Mouse (Mus musculus): ENCODE data around the gene D430042O09Rik. TPM values are rescaled to one million over a fixed set of nuclear protein-coding genes. Genes with fewer than 3 reads are reported as not detected.

The D430042O09Rik gene
- total RNA-seq, 2 experiments from 2014 or later = 29.2 to 35.2 TPM

GRCm38 (mm10) chr7:125790039-125790438 is 82.4 kb downstream of the D430042O09Rik start:
- DNase-seq (ENCODE audit: low spot score in 2 of 2) = no peak

DNA sequence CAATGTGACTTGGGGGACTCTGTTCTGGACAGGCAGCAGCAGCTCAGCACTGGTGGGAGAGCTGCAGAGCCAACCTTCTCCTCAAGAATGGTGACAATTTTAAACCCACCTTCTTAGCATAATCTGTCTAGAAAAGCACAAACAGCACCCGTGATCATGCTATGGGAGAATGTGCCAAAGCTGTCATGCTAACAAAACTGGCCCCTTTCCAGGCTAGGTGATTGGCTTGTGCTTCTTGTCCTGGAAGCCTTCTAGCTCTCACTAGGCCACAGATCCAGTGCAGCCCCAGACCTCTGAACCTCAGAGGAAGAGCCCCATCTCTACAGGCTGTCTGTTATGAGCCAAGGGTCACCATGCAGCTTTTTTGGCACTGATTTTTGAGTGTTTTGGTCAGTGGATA is 98.9 kb downstream of the D430042O09Rik start:
- DNase-seq (ENCODE audit: low spot score in 2 of 2) = no peak

- DNase-seq (ENCODE audit: low spot score in 2 of 2) = no peak
These were observed 100.5 kb downstream of the D430042O09Rik start for GRCm38 (mm10) chr7:125808210-125808609.

- DNase-seq (ENCODE audit: low spot score in 2 of 2) = no peak
These were observed 105.0 kb downstream of the D430042O09Rik start for GRCm38 (mm10) chr7:125812721-125813120.

DNA sequence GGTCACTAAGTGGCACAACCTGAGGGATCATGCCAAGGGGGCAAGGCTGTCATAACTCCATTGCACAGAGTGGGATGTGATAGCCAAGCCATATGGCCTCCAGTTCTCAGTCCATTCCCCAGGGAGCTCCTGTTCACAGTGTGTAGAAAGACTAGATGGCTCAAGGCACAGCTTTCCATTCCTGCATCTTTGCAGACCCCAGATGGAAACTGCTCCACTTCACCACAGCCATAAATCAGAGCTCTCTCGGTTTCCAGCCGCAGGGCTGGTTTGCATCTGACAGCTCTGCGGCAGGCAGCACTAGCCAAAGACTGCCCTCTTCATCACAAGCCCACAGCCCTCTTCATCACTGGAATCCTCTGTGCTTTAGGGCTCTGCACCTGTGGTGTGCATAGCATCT is 108.0 kb downstream of the D430042O09Rik start:
- no peak for DNase-seq (ENCODE audit: low spot score in 2 of 2)

GRCm38 (mm10) chr7:125818301-125818712 is 110.6 kb downstream of the D430042O09Rik start:
- no peak for DNase-seq (ENCODE audit: low spot score in 2 of 2)

- DNase-seq (ENCODE audit: low spot score in 2 of 2) = no peak
These were observed 112.5 kb downstream of the D430042O09Rik start for GRCm38 (mm10) chr7:125820233-125820632.

DNA sequence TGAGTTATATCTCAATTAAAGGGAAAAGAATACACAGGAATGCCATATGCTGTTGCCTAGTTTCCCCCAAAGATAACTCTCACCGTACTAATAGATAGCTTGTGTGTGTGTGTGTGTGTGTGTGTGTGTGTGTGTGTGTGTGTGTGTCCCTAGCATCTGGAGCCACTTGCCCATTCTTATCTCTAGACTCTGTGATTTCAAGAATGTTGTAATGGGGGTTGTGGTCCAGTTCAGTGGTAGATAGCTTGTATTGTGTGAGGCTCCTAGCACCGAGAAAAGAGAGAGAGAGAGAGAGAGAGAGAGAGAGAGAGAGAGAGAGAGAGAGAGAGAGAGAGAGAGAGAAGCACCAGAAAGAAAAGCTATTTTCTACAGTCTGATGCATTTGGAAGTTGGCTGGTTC is 118.7 kb downstream of the D430042O09Rik start:
- no peak for DNase-seq (ENCODE audit: low spot score in 2 of 2)

DNA sequence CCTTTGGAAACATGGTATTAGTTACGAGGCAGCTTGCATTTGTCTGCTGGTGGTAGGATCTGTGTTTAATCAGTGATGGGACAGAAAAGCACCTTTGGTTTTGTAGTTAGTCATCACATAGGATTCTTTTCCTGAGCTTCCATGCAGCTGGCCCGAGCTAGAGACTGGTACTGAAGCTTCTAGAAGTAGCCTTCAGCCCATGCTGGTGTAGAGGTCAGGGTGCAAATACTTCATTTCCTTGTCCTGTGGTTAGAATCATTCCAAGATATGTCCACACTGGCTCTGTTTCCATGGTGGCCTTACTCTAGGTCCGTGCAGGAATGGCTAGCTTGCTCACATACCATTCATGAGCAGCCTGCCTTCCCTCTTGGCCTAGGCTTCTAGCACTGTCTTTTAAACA is 119.2 kb downstream of the D430042O09Rik start:
- no peak for DNase-seq (ENCODE audit: low spot score in 2 of 2)

DNA sequence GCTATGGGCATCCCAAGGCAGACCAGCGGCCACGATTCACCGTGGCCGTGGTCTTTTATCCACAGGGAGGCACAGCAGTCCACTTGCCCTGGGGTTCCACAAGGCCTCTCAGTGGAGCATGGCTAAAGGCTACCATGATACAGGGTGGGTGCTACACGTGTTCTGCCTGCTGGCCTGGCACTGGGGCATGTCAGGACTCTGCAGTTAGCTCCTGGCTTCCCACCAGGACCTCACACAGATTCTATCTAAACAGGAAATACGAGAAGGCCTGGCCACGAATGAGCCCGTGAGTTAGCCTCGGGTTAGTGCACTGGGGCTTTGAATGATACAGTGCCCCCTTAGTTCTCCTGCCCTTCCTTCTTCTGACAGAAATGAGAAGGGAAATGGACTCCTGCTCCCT is 119.7 kb downstream of the D430042O09Rik start:
- DNase-seq (ENCODE audit: low spot score in 2 of 2) = no peak

- no peak for DNase-seq (ENCODE audit: low spot score in 2 of 2)
These were observed 120.9 kb downstream of the D430042O09Rik start for GRCm38 (mm10) chr7:125828561-125828960.

GRCm38 (mm10) chr7:125829121-125829666 is 121.5 kb downstream of the D430042O09Rik start:
- DNase-seq (ENCODE audit: low spot score in 2 of 2) = no peak

DNA sequence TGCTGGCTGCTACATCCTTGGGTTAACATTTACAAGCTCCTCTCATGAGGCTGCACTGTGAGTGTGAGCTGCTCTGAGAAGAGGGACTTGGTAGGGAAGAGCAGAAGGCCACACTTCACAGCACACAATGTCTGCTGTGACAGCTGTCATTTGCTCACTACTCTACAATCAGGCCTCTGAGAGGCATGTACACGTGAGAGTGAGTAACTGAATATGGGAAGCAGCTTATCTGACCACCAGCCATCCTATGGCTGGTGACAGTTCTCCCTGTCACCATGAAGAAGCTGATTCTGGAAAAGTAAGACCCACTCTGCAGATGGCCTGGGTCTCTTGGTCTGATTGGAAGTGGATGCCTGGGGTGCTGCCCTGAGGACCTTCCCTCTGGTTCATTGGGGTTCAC is 125.1 kb downstream of the D430042O09Rik start:
- no peak for DNase-seq (ENCODE audit: low spot score in 2 of 2)

- DNase-seq (ENCODE audit: low spot score in 2 of 2) = no peak
These were observed 125.8 kb downstream of the D430042O09Rik start for GRCm38 (mm10) chr7:125833471-125833870.

DNA sequence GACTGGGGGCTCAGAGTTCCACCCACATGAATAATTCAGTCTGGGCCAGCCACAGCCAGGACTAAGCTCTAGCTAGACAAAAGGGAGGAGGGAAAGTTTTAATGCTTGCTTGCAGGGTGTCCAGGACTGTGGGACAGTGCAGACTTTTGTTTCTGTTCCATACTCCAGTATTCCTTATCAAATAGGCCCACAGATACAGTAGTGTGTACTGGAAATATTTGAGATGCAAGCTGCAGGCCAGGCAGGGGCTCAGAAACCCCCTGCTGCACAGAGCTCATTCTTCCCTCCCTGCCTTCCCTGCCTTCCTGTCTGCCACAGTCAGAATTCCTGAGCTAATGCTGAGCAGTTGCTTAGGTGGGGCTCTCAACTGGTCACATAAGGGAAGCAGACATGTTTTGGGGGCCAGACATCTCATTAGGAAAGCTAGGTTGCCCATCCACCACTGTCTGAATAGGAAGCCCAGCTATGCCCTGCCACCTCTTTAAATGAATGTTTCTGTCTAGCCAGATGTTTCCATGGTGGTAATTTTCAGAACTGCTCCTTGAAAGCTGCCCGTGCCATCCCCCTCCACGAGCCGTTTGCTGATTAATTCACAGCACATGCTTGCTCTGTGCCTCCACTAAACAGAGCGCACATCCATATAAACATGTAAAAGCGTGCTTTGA is 130.5 kb downstream of the D430042O09Rik start:
- DNase-seq (ENCODE audit: low spot score in 2 of 2) = no peak

DNA sequence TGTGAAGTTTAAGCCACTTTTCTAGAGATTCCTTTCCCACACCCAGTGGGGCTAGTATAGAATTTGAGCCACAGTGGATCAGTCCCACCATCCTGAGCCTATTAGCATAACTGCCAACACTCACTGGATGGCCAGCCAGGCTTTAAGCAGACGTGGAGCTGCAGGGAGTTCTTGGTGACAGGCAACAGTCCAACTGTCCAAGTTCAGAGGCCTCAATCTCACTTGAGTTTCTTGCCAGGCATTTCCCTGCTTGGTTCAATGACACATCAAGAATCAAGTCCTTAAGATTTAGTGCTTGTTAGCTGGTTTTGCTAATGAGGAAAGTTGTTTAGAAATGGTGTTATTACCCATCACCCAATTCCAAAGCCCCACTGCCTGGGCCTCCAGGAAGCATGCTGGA is 137.9 kb downstream of the D430042O09Rik start:
- no peak for DNase-seq (ENCODE audit: low spot score in 2 of 2)

- peak; percentile 22 to 24 for DNase-seq (ENCODE audit: low spot score in 2 of 2)
These were observed 139.3 kb downstream of the D430042O09Rik start for GRCm38 (mm10) chr7:125846866-125847527.

DNA sequence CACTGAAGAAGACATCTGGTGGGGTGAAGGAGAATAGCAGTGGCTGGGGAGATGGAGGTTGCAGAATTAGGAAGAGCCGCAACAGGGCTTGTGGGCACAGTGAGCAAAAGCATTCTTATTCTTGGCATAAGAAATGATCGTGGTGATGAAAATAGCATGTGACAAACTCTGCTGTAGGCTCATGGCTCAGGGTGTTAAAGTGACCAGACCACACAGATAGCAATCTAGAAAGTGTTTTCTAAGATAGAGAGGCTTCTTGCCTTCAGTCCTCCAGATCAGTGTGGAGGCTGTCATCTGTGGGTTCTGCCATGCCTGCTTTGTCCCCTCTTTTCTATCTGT is 139.8 kb downstream of the D430042O09Rik start:
- DNase-seq (ENCODE audit: low spot score in 2 of 2) = peak in 1 of 2 experiments; percentile 25

- DNase-seq (ENCODE audit: low spot score in 2 of 2) = no peak
These were observed 151.9 kb downstream of the D430042O09Rik start for GRCm38 (mm10) chr7:125859564-125859963.

GRCm38 (mm10) chr7:125860421-125860820 is 152.7 kb downstream of the D430042O09Rik start:
- DNase-seq (ENCODE audit: low spot score in 2 of 2) = no peak

- no peak for DNase-seq (ENCODE audit: low spot score in 2 of 2)
These were observed 156.3 kb downstream of the D430042O09Rik start for GRCm38 (mm10) chr7:125864026-125864425.

GRCm38 (mm10) chr7:125865234-125865633 is 157.5 kb downstream of the D430042O09Rik start:
- no peak for DNase-seq (ENCODE audit: low spot score in 2 of 2)

DNA sequence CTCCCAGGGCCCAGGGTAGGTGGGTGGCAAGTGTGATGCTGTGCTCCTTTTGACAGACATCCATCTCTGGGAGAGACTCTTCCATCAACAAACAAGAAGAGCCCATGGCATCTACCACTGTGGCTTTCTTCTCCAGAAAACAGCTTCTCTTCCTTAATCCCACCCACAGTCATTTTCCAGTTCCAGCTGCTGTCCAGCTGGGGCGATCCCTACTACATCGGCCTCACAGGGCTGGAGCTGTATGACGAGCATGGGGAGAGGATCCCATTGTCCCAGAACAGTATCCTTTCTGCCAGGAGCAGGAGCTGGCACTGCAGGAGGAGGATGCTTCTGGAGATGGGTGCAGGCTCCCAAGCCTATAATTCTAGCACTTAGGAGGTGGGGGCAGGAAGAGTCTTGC is 160.9 kb downstream of the D430042O09Rik start:
- no peak for DNase-seq (ENCODE audit: low spot score in 2 of 2)
